Mouse (Mus musculus) frontal cortex, postnatal 36 days (tissue): Measurements from ENCODE around the gene Kcnk7.
A peak's percentile ranks its signal among the peaks of the same experiment; 100 is the strongest.
"Not testable (repeated sequence)": the region's sequence is repeated elsewhere in the genome, so short reads cannot be mapped to it uniquely, and the experiment has no call there.

Experiments
- DNase-seq, 2 experiments: peaks; one replicate each; pipeline ENCODE4 v3.0.0; 2022; ENCODE audit warnings: low spot score in 2 of 2

The Kcnk7 gene

GRCm38 (mm10) chr19:5704163-5704800 is at the start of gene Kcnk7:
Gene Kcnk7, plus strand, starts transcription at chr19:5704367.
- no peak for DNase-seq

- DNase-seq, result no peak
Observed at GRCm38 (mm10) chr19:5654720-5655298, 49.4 kb upstream of the Kcnk7 start.

DNA sequence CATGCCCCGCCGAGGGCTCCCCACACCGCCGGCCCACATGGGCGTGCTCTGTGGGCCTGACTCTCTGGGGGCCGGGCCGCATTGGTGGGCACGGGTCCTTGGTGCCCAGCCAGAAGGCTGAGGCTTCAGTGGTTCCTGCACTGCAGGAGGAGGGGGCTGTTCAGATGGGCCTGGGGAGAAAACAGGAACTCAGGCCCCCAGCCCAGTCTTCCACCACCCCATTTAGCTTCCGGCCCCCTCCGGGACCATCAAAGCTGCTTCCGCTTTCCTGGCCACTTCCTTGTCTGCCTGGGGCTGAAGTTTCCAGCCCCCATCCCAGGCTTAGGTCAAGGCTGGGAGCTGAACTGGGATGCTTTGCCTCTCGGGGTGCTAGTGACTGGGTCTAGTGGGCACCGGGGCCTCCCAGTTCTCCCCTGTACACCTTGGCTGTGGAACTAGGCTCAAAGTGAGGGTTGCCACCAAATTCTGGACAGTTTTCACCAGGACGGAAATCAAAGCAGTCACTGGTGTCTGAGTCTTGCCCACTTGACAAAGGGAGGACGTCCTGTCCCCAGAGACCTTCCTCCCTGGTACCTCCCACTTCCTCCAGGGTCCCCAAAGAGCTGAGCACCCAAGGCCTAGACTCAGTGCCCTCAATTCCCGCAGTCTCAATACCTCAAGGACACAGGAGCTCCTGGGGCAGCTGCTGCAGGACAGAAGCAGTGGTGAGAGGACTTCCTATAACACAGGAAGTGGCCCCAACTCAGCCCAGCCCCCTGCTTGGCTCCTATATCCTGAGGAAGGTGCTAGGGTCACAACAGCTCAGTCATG is 43.0 kb upstream of the Kcnk7 start:
- DNase-seq, result no peak

DNA sequence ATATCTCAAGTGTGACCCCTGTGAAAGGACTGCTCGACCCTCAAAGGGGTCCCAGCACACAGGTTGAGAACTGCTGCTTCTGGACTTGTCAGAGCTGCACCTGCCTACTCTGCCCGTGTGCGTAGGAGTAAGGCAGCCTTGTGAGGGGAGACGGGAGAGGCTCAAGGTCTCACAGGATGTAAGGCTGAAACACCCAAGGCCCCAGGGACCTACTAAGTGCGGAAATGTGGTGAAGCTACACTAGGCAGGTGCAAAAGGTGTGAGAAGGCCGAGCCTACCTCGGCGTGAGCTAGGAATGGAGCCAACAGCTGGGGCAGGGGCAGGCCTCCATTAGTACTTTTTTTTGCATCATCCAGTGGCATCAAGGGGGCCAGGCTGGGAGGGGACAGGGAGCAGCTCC is 41.9 kb upstream of the Kcnk7 start:
- DNase-seq, result no peak

- peak; percentile 64 to 72 for DNase-seq
Observed at GRCm38 (mm10) chr19:5662981-5663913, 40.9 kb upstream of the Kcnk7 start, which contains the start of gene Sipa1. Gene Sipa1, minus strand, starts transcription at chr19:5663707.

GRCm38 (mm10) chr19:5664669-5665257 is 39.4 kb upstream of the Kcnk7 start:
- no peak for DNase-seq

- no peak for DNase-seq
Observed at GRCm38 (mm10) chr19:5665465-5665864, 38.7 kb upstream of the Kcnk7 start.

GRCm38 (mm10) chr19:5666386-5666785 is 37.8 kb upstream of the Kcnk7 start:
- DNase-seq, result no peak

DNA sequence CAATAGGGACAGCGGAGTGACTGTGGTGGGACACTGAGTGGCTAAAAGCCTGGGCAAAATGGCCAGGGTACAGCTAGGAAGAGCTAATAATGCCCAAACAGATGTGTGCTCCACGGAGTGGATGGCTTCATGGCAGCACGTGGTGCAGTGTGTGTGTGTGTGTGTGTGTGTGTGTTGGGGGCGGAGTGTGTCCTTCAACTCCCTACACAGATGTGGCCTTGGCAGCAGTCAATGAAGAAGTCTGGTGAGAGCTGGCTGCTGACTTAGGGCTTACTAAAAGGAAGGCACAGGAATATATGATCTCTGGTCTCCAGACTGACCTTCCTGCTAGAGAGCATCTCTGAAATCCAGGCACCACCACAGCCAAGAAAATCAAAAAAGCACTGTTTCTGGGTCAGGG is 35.8 kb upstream of the Kcnk7 start:
- DNase-seq, result no peak

GRCm38 (mm10) chr19:5680432-5680831 is 23.7 kb upstream of the Kcnk7 start:
- no peak for DNase-seq

DNA sequence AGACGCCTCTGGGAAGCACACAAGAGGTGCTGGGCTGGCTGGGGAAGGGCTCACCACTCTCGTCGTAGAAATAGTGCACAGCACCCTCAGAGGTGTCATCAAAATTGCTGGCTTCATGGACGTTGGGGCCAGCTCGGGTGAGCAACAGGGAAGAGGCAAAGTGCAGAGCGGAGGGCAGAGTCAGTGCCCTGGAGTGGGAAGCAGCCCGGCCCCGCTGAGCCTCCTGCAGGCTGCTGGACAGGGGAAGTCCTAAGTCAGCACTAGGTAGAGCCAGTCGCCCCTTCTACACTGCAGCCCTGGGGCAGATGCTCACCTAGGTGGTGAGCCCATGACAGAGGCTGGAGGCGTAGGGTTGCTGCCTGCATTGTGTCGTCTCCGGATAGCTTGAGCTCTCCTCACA is 19.9 kb upstream of the Kcnk7 start:
- DNase-seq, result no peak

- DNase-seq, result no peak
Observed at GRCm38 (mm10) chr19:5684985-5685384, 19.2 kb upstream of the Kcnk7 start.

GRCm38 (mm10) chr19:5685431-5685830 is 18.7 kb upstream of the Kcnk7 start:
- no peak for DNase-seq

GRCm38 (mm10) chr19:5685861-5686260 is 18.3 kb upstream of the Kcnk7 start:
- no peak for DNase-seq

DNA sequence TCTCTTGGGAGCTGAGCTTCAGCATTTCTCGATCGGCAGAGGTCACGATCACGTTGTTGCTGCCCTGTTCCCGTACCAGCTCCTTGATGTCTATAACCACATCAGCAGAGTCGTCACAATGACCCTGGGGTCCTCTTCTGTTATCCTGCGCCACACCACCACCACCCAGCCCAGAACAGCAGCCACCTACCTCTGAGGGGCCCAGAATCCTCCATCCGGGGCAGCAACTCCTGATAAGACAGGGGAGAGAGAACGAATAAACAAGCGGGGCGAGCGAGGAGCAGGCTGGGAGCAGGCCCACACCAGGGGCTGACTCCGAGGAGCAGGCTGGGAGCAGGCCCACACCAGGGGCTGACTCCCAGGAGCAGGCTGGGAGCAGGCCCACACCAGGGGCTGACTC is 17.7 kb upstream of the Kcnk7 start:
- DNase-seq, result no peak

- not testable (repeated sequence) for DNase-seq
Observed at GRCm38 (mm10) chr19:5686954-5687353, 17.2 kb upstream of the Kcnk7 start.

DNA sequence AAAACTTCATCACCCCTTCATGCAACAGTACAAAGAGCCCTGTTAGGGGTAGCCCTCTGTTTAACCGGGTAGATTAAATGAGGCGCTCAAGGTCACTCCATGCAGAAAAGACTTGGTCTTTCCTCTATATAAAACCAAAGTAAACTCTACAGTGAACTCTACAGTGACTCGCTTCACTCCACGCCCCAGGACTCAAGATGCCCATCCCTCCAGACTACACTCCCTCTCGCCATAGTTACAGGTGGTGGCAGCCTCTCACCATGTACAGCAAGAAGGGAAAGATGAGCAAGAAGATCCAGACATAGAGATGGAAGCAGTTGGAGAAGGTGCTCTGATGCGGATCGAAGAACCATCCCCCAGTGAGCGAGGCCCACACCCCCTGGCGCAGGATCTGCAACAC is 16.4 kb upstream of the Kcnk7 start:
- no peak for DNase-seq

DNA sequence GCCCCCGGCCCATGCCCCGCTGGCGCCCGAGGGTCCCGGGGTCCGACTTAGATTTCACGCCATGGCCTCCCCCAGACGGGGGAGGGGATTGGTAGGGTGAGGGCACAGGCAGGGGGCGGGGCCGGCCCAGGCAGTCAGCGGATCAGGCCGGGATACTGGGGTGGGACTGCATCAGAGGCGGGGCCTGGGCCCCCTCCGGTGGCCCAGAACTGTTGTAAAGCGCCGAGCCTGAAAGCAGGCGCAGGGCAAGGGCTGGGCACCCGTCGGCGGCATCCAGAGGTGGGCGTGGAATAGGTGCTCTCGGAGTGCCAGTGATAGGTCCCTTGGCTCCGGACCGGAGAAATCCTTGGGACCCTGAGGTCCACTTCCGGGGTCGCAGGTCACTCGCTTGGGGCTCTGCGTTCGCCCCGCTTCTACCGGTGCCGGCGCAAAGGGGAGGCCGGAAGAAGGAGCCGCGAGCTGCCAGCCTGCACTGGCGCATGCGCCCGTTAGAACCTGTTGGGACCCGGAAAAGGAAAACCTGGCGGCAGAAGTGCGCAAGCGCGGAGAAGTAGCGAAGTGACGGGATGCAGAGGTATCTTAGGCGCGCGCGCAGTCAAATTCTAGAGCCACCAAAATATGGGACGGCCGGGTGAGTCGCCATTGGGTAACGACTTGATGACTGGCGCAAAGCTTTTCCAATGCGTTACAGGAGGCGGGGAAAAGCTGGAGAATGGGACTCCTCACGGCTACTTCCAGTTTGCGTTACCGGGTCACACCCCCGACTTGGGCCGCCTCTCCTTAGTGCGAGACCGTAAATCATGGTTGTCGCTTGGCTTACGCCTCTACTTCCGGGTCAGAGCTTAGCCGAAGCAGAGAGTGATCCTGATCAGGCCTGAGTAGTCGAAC is 15.7 kb upstream of the Kcnk7 start, which contains the start of the genes Map3k11 and Pcnx3:
Gene Map3k11, plus strand, starts transcription at position 543 of the 888 bp plus-strand sequence.
Gene Pcnx3, minus strand, starts transcription at position 709 of the 888 bp plus-strand sequence.
- peak; percentile 98 to 99 for DNase-seq

- DNase-seq, result no peak
Observed at GRCm38 (mm10) chr19:5689088-5689428, 15.1 kb upstream of the Kcnk7 start.
